Mouse (Mus musculus) stomach, embryonic 16.5 days (tissue): Measurements from ENCODE around the gene D16Ertd472e. TPM values are rescaled to one million over a fixed set of nuclear protein-coding genes. Genes with fewer than 3 reads are reported as not detected.
"Not testable (repeated sequence)": the region's sequence is repeated elsewhere in the genome, so short reads cannot be mapped to it uniquely, and the experiment has no call there.

Experiments
- ATAC-seq: fragments of 200-750 bp; cut with Nextera tagmentation; 2 replicates; pipeline ENCODE4 v1.8.0; 2017; ENCODE audit warnings: moderate number of reproducible peaks, moderate TSS enrichment; ENCODE audit not compliant: insufficient read depth, low FRiP score
- H3K27ac ChIP-seq: fragments of 300-500 bp; sonication (generic); 2 replicates; pipeline ENCODE4 v1.5.1; 2014; ENCODE audit warnings: low read length
- H3K27me3 ChIP-seq: fragments of 300-500 bp; sonication (generic); 2 replicates; pipeline ENCODE4 v1.6.1; 2014; ENCODE audit warnings: low read length, control low read depth, mixed read lengths; ENCODE audit not compliant: control insufficient read depth, insufficient read depth
- H3K36me3 ChIP-seq: fragments of 300-500 bp; sonication (generic); 2 replicates; pipeline ENCODE4 v1.6.1; 2014; ENCODE audit warnings: low read length; ENCODE audit not compliant: control insufficient read depth, insufficient read depth
- H3K4me1 ChIP-seq: fragments of 300-500 bp; sonication (generic); 2 replicates; pipeline ENCODE4 v1.6.1; 2014; ENCODE audit warnings: low read length, control low read depth, mixed read lengths; ENCODE audit not compliant: control insufficient read depth, insufficient read depth
- H3K4me2 ChIP-seq: fragments of 300-500 bp; sonication (generic); 2 replicates; pipeline ENCODE4 v1.6.1; 2014; ENCODE audit warnings: low read depth, low read length, mixed read lengths
- H3K4me3 ChIP-seq: fragments of 300-500 bp; sonication (generic); replicated peaks from 2 replicates; pipeline ENCODE4 v1.5.1; 2014; ENCODE audit warnings: mild to moderate bottlenecking, low read length
- H3K9ac ChIP-seq: fragments of 300-500 bp; sonication (generic); 2 replicates; pipeline ENCODE4 v1.6.1; 2014; ENCODE audit warnings: low read length
- H3K9me3 ChIP-seq: fragments of 300-500 bp; sonication (generic); replicated peaks from 2 replicates; pipeline ENCODE4 v1.6.1; 2016; ENCODE audit warnings: low read length, control low read depth; ENCODE audit not compliant: control insufficient read depth
- WGBS: fragments of 180-500 bp; shearing (Covaris S2); extraction: QIAGEN DNeasy Blood & Tissue Kit; methylation state at CpG from one replicate; pipeline ENCODE4 v1.1.7; 2014; 5-methylcytosine and 5-hydroxymethylcytosine counted together
- polyA plus RNA-seq: library from polyadenylated mRNA; unstranded; fragments of >200 nt; fragmentation: Nextera tagmentation; extraction: Ambion mirVana; gene quantifications from 2 replicates; pipeline ENCODE4 v1.2.1, GENCODE M21; 2015

D16Ertd472e gene
- polyA plus RNA-seq, 1 experiment from 2014 or later: 12.8 TPM

- 61% methylated on average over 6 of the region's 6 CpGs for WGBS
- no peak overlapping the region for H3K4me2 ChIP-seq
These were observed 44.4 kb downstream of the D16Ertd472e start for GRCm38 (mm10) chr16:78531957-78532605.

GRCm38 (mm10) chr16:78522974-78523373 is 53.5 kb downstream of the D16Ertd472e start:
- H3K4me1 ChIP-seq: no peaks in the 10 kb centered on the region
- H3K4me3 ChIP-seq: no peak overlapping the region
- no peak overlapping the region for H3K9ac ChIP-seq
- 86% methylated on average over 4 of the region's 4 CpGs for WGBS
- H3K27ac ChIP-seq: no peak overlapping the region
- no peak overlapping the region for H3K4me2 ChIP-seq
- no peak for ATAC-seq
- H3K27me3 ChIP-seq: no peaks in the 10 kb centered on the region
- H3K9me3 ChIP-seq: no peaks in the 10 kb centered on the region
- H3K36me3 ChIP-seq: no peaks in the 10 kb centered on the region

More at GRCm38 (mm10) chr16:78531957-78532605, 44.4 kb downstream of the D16Ertd472e start:
- Histone ChIP-seq H3K9ac (no peak overlapping the region), H3K27me3 (no peaks in the 10 kb centered on the region), H3K4me3 (no peak overlapping the region), H3K27ac (no peak overlapping the region), H3K4me1 (no peaks in the 10 kb centered on the region), H3K9me3 (no peaks in the 10 kb centered on the region), H3K36me3 (no peaks in the 10 kb centered on the region)
- ATAC-seq: no peak

GRCm38 (mm10) chr16:78518697-78519096 is 57.8 kb downstream of the D16Ertd472e start:
- H3K4me1 ChIP-seq: no peaks in the 10 kb centered on the region
- WGBS: 68% methylated on average over 7 of the region's 7 CpGs
- no peaks in the 10 kb centered on the region for H3K9me3 ChIP-seq
- no peak overlapping the region for H3K4me3 ChIP-seq
- H3K27me3 ChIP-seq: no peaks in the 10 kb centered on the region
- H3K27ac ChIP-seq: no peak overlapping the region
- no peaks in the 10 kb centered on the region for H3K36me3 ChIP-seq
- no peak overlapping the region for H3K4me2 ChIP-seq
- no peak overlapping the region for H3K9ac ChIP-seq
- no peak for ATAC-seq

GRCm38 (mm10) chr16:78517171-78517570 is 59.3 kb downstream of the D16Ertd472e start:
- H3K4me2 ChIP-seq: no peak overlapping the region
- H3K4me1 ChIP-seq: no peaks in the 10 kb centered on the region
- no peaks in the 10 kb centered on the region for H3K36me3 ChIP-seq
- H3K9me3 ChIP-seq: no peaks in the 10 kb centered on the region
- H3K4me3 ChIP-seq: no peak overlapping the region
- no peak overlapping the region for H3K9ac ChIP-seq
- 74% methylated on average over 2 of the region's 2 CpGs for WGBS
- ATAC-seq: no peak
- no peak overlapping the region for H3K27ac ChIP-seq
- H3K27me3 ChIP-seq: no peaks in the 10 kb centered on the region

GRCm38 (mm10) chr16:78511526-78511925 is 65.0 kb downstream of the D16Ertd472e start:
- WGBS: 86% methylated on average over 8 of the region's 8 CpGs
- Histone ChIP-seq H3K9ac (no peak overlapping the region), H3K4me2 (no peak overlapping the region), H3K9me3 (no peaks in the 10 kb centered on the region), H3K4me3 (no peak overlapping the region), H3K4me1 (no peaks in the 10 kb centered on the region), H3K27me3 (no peaks in the 10 kb centered on the region), H3K36me3 (no peaks in the 10 kb centered on the region), H3K27ac (no peak overlapping the region)
- ATAC-seq: no peak

GRCm38 (mm10) chr16:78502492-78502891 is 74.0 kb downstream of the D16Ertd472e start:
- no peak overlapping the region for H3K4me2 ChIP-seq
- ATAC-seq: no peak
- 91% methylated on average over 9 of the region's 9 CpGs for WGBS
- H3K36me3 ChIP-seq: no peaks in the 10 kb centered on the region
- no peak overlapping the region for H3K9ac ChIP-seq
- H3K27me3 ChIP-seq: no peaks in the 10 kb centered on the region
- no peak overlapping the region for H3K27ac ChIP-seq
- no peak overlapping the region for H3K4me3 ChIP-seq
- H3K4me1 ChIP-seq: no peaks in the 10 kb centered on the region
- H3K9me3 ChIP-seq: no peaks in the 10 kb centered on the region

- not testable (repeated sequence) for H3K27ac ChIP-seq, H3K4me3 ChIP-seq, H3K4me2 ChIP-seq, H3K9me3 ChIP-seq, H3K4me1 ChIP-seq, H3K36me3 ChIP-seq, H3K9ac ChIP-seq, H3K27me3 ChIP-seq, ATAC-seq
- WGBS: 95% methylated on average over 12 of the region's 12 CpGs
These were observed 83.8 kb downstream of the D16Ertd472e start for GRCm38 (mm10) chr16:78492696-78493095.

- no peaks in the 10 kb centered on the region for H3K36me3 ChIP-seq
- H3K9ac ChIP-seq: no peak overlapping the region
- no peak for ATAC-seq
- peak overlapping the region; percentile 43; the same call in 1 of the 2 replicates for H3K4me3 ChIP-seq
- H3K9me3 ChIP-seq: no peaks in the 10 kb centered on the region
- WGBS: 56% methylated on average over 5 of the region's 5 CpGs
- no peak overlapping the region for H3K27ac ChIP-seq
- peak overlapping the region; percentile 61 for H3K4me2 ChIP-seq
- no peaks in the 10 kb centered on the region for H3K27me3 ChIP-seq
- no peaks in the 10 kb centered on the region for H3K4me1 ChIP-seq
These were observed 85.7 kb downstream of the D16Ertd472e start for GRCm38 (mm10) chr16:78490779-78491178.
